Mouse (Mus musculus) MEL-GATA-1-ER (cell line): ENCODE data around the gene Plekha5.

Source experiments
- DNase-seq: peaks from one replicate; pipeline ENCODE4 v3.0.0-alpha.2; 2012; ENCODE audit warnings: low read depth; ENCODE audit errors: extremely low read depth

Plekha5 gene

GRCm38 (mm10) chr6:140455851-140456250, 32.0 kb downstream of the Plekha5 start:
- DNase-seq = no peak

GRCm38 (mm10) chr6:140456393-140457163, 32.7 kb downstream of the Plekha5 start:
- DNase-seq = no peak

GRCm38 (mm10) chr6:140460398-140460797, 36.5 kb downstream of the Plekha5 start:
- DNase-seq = no peak

- no peak for DNase-seq
These were observed 41.0 kb downstream of the Plekha5 start for GRCm38 (mm10) chr6:140464818-140465217.

GRCm38 (mm10) chr6:140465946-140466646, 42.2 kb downstream of the Plekha5 start:
- no peak for DNase-seq

- DNase-seq = no peak
These were observed 43.0 kb downstream of the Plekha5 start for GRCm38 (mm10) chr6:140466841-140467240.

- no peak for DNase-seq
These were observed 44.0 kb downstream of the Plekha5 start for GRCm38 (mm10) chr6:140467851-140468250.

GRCm38 (mm10) chr6:140469791-140470190, 45.9 kb downstream of the Plekha5 start:
- DNase-seq = no peak

- no peak for DNase-seq
These were observed 47.9 kb downstream of the Plekha5 start for GRCm38 (mm10) chr6:140471751-140472150.

GRCm38 (mm10) chr6:140472345-140472744, 48.5 kb downstream of the Plekha5 start:
- no peak for DNase-seq

GRCm38 (mm10) chr6:140475393-140476087, 51.7 kb downstream of the Plekha5 start:
- DNase-seq = no peak

- no peak for DNase-seq
These were observed 53.1 kb downstream of the Plekha5 start for GRCm38 (mm10) chr6:140476981-140477380.

- no peak for DNase-seq
These were observed 54.2 kb downstream of the Plekha5 start for GRCm38 (mm10) chr6:140478031-140478430.

- DNase-seq = no peak
These were observed 55.1 kb downstream of the Plekha5 start for GRCm38 (mm10) chr6:140478943-140479342.

- DNase-seq = no peak
These were observed 56.7 kb downstream of the Plekha5 start for GRCm38 (mm10) chr6:140480425-140481081.

GRCm38 (mm10) chr6:140481701-140482460, 58.0 kb downstream of the Plekha5 start:
- no peak for DNase-seq

GRCm38 (mm10) chr6:140484170-140484569, 60.3 kb downstream of the Plekha5 start:
- no peak for DNase-seq

GRCm38 (mm10) chr6:140485636-140486035, 61.8 kb downstream of the Plekha5 start:
- no peak for DNase-seq

GRCm38 (mm10) chr6:140486685-140487084, 62.8 kb downstream of the Plekha5 start:
- no peak for DNase-seq

- no peak for DNase-seq
These were observed 63.6 kb downstream of the Plekha5 start for GRCm38 (mm10) chr6:140487489-140487888.

GRCm38 (mm10) chr6:140488673-140489072, 64.8 kb downstream of the Plekha5 start:
- no peak for DNase-seq
